Mouse (Mus musculus) mammary gland, adult 2 months (tissue): ENCODE results near the gene Gm6401. TPM values are rescaled to one million over a fixed set of nuclear protein-coding genes. Genes with fewer than 3 reads are reported as not detected.

Experiments
- polyA plus RNA-seq: library from polyadenylated mRNA; depleted of rRNA; stranded (reverse); fragments of >200 nt; gene quantifications from 2 replicates; pipeline ENCODE4 v1.2.3, GENCODE M21; 2012; ENCODE audit warnings: low replicate concordance; rRNA removed

Gene Gm6401
- polyA plus RNA-seq = not detected in 2 replicates

GRCm38 (mm10) chr14:41967827-41968226 is at the start of gene Gm6401:
Gm6401 (minus strand) TSS chr14:41967927.

DNA sequence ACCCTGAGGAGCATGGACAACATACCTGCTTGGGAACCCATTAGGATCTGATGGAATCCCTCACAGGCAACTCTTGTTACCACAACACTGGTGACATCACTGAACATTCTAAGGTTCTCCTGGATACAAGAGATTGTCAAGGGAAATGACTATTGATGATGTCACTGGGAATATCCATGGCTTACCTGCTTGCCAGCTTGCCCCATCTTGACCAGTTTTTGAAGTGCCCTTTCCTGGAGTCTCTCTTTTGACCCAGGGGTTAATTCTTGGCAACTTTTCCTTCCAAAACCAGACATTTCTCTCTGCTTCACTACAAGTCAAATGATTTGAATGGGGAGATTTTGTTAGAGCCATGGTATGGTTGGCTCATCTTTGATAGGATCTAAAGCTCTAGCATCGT is 15.5 kb upstream of the Gm6401 start, which contains the start of gene Gm3543:
Gene Gm3543, minus strand, starts transcription at position 101 of the 400 bp plus-strand sequence.

GRCm38 (mm10) chr14:41943695-41944094 is 24.0 kb downstream of the Gm6401 start, which contains the start of gene 1700024B05Rik:
1700024B05Rik (plus strand) TSS chr14:41943995.

DNA sequence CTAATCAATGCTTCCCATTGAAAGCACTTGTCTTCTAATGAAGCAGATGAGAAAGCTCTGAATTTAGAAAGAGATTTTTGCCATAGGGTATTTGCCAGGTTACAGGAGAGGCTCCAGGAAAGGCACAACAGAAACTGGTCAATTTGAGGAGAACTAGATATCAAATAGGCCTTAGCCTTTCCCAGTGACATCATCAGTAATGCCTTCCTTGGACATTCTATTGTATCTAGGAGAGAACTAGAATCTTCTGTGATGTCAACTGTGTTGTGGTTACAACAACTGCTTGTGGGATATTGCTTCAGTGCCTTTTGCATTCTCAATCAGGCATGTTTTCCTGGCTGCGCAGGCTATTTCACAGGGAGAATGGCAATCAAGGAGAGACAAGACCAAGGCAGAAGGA is 43.1 kb downstream of the Gm6401 start, which contains the start of gene 1700049E17Rik1:
Gene 1700049E17Rik1, plus strand, starts transcription at position 301 of the 400 bp plus-strand sequence.

Other genes with a start within 250 kb of the Gm6401 start
- gene Gm7929, start 217.3 kb downstream of the Gm6401 start, polyA plus RNA-seq = not detected in 2 replicates
- not detected in 2 replicates for gene Gm47189, start 195.5 kb downstream of the Gm6401 start, polyA plus RNA-seq
- gene Gm7980, start 60.6 kb downstream of the Gm6401 start, polyA plus RNA-seq = not detected in 2 replicates
- not detected in 2 replicates for gene 1700049E17Rik1, start 43.0 kb downstream of the Gm6401 start, polyA plus RNA-seq
- not detected in 2 replicates for gene 1700024B05Rik, start 23.9 kb downstream of the Gm6401 start, polyA plus RNA-seq
- gene Gm3543, start 15.4 kb upstream of the Gm6401 start, polyA plus RNA-seq = not detected in 2 replicates
- gene Gm7951, start 149.4 kb upstream of the Gm6401 start, polyA plus RNA-seq = not detected in 2 replicates
- not detected in 2 replicates for gene Gm17027, start 194.7 kb upstream of the Gm6401 start, polyA plus RNA-seq
- gene Gm3573, start 222.9 kb upstream of the Gm6401 start, polyA plus RNA-seq = not detected in 2 replicates